Mouse (Mus musculus): ENCODE measurements at regions not wholly inside any gene's neighbourhood (a gene's known extent, or its start where the extent isn't known, plus 50 kb on each side); places are given as distances from the start of the nearest gene placed in this dataset.

DNA sequence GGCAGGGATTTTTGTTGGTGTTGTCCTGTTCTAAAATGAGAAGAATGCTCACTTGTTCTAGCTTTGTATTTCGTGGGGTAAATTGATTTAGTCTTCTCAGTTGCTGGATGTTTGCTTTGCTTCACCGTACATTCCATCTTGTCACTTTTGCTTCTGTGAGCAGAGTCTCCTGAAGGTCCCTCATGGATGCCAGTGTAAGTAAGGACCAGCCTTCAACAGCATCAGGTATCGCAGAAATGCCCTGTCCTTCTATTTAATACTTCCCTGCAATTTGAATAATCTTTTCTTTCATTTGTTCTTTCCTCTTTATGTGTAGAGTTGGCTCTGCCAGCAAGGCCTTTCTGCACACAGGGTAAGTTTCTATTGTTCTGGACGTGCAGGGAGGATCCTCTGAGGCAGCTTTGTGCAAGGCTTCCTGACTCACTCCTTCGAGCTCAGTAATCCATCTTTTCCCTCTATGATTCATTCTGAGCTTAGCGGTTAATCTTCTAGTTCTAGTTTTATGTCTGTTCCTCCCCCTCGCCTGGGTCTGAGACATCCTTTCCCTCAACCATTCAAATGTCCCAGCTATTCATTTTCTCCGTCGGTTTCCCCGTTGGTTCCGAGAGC, 55.7 kb upstream of the Gm5148 start:
- DNase-seq (ENCODE audit: low spot score): no peak

DNA sequence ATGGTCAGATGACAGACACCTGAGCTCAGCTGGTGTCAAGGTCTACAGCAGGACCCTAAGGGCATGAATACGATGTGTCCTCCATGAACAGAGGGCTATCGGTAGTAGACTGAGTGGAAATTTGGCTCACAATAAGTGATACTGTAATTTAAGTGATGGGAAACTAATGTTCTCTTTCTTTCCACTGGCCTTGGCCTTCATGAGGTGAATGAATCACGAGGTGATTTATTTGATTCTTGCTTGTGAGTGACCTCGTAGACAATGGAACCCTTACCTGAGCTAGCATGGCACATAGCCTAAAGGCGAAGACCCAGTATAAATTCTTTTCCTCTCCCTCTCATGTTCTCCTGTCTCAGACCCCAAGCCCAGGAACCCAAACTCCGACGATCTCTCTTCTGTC, 54.1 kb upstream of the Gm5148 start:
- no peak for DNase-seq (ENCODE audit: low spot score)

DNA sequence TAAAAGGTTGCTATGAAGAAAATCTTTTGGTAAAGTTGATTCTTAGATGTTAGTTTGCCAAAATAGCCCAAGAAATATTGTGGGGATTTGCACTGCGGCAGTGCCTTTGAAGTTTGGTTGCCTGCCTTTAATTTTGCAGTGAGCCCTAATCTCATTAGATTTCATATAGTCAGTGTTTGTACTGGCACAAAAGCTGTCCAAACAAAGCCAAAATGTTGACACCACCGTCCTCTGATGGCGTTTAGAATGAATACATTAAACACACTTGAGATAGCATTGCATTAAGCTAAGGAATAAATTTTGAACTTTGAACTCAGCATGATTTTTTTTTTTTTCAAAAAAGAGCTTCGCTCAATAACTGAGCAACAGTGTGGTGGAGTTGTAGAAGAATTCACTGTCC, 51.9 kb upstream of the Gm5148 start:
- no peak for DNase-seq (ENCODE audit: low spot score)

All from embryo, embryonic 10 days (tissue).